Mouse (Mus musculus) embryonic fibroblast, embryonic 13.5 days (primary cell): ENCODE measurements around the gene Gsg1l. TPM values are rescaled to one million over a fixed set of nuclear protein-coding genes. Genes with fewer than 3 reads are reported as not detected.

Experiments used
- H3K27ac ChIP-seq: 2 replicates; pipeline ENCODE4 v1.5.1; 2012; ENCODE audit warnings: low read length, control low read depth, inconsistent platforms; ENCODE audit not compliant: insufficient read depth
- H3K4me1 ChIP-seq: 2 replicates; pipeline ENCODE4 v1.6.1; 2011; ENCODE audit warnings: low read length; ENCODE audit not compliant: control insufficient read depth, insufficient read depth
- H3K4me3 ChIP-seq: 2 replicates; pipeline ENCODE4 v1.5.1; 2011; ENCODE audit warnings: mild to moderate bottlenecking, control low read depth, low read length; ENCODE audit not compliant: insufficient read depth
- CTCF ChIP-seq: IDR thresholded peaks from 2 replicates; pipeline ENCODE4 v1.5.1; 2011; ENCODE audit warnings: mild to moderate bottlenecking, control low read depth, low read length, moderate library complexity, borderline replicate concordance; ENCODE audit not compliant: insufficient read depth
- POLR2A ChIP-seq: IDR thresholded peaks from 2 replicates; pipeline ENCODE4 v1.6.1; 2011; ENCODE audit warnings: low read depth, mild to moderate bottlenecking, control low read depth, low read length, moderate library complexity
- polyA plus RNA-seq: library from polyadenylated mRNA; stranded (reverse); fragments of >200 nt; gene quantifications from 2 replicates; pipeline ENCODE4 v1.2.4, GENCODE M21; 2011; ENCODE audit warnings: low read depth; ENCODE audit not compliant: missing spikeins, insufficient read length

Gsg1l gene
- polyA plus RNA-seq, 1 experiment, result not detected

- no peak for TF ChIP-seq POLR2A
- TF ChIP-seq CTCF, result no peak
- Histone ChIP-seq H3K4me1 (no peaks in the 10 kb centered on the region), H3K4me3 (no peak overlapping the region), H3K27ac (no peak overlapping the region)
Observed at GRCm38 (mm10) chr7:126038366-126039246, 43.6 kb downstream of the Gsg1l start.

- H3K4me1 ChIP-seq, result no peaks in the 10 kb centered on the region
- H3K4me3 ChIP-seq, result no peak overlapping the region
- TF ChIP-seq CTCF (no peak), POLR2A (no peak)
- H3K27ac ChIP-seq, result no peak overlapping the region
Observed at GRCm38 (mm10) chr7:126035332-126035731, 46.9 kb downstream of the Gsg1l start.

DNA sequence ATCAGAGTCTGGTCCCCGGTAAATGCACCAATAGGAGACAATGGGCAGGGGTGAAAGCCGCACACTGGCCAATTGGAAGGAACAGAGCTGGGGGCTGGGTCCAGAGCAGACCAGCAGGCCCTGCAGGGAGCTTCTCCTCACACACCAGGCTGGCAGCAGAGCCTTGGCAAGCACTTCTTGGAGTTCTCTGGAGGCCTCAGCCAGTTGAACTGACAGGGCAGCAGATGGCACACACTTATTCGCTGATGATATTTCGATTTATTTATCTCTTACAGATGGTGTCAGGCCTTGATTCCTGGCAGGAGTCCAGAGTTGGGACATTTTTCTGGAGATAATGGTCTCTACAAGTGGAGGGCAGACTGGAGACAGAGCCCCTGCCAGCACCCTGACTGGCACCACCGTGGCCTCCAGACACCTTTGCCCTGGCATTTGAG, 49.4 kb downstream of the Gsg1l start:
- Histone ChIP-seq H3K4me1 (no peaks in the 10 kb centered on the region), H3K4me3 (no peak overlapping the region), H3K27ac (no peak overlapping the region)
- TF ChIP-seq POLR2A, result no peak
- TF ChIP-seq CTCF, result no peak

- H3K4me3 ChIP-seq, result no peak overlapping the region
- no peak for TF ChIP-seq CTCF
- TF ChIP-seq POLR2A, result no peak
- H3K27ac ChIP-seq, result no peak overlapping the region
- H3K4me1 ChIP-seq, result no peaks in the 10 kb centered on the region
Observed at GRCm38 (mm10) chr7:126032365-126032755, 49.9 kb downstream of the Gsg1l start.

GRCm38 (mm10) chr7:126031598-126032364, 50.4 kb downstream of the Gsg1l start:
- Histone ChIP-seq H3K27ac (no peak overlapping the region), H3K4me1 (no peaks in the 10 kb centered on the region), H3K4me3 (no peak overlapping the region)
- TF ChIP-seq CTCF (no peak), POLR2A (no peak)

DNA sequence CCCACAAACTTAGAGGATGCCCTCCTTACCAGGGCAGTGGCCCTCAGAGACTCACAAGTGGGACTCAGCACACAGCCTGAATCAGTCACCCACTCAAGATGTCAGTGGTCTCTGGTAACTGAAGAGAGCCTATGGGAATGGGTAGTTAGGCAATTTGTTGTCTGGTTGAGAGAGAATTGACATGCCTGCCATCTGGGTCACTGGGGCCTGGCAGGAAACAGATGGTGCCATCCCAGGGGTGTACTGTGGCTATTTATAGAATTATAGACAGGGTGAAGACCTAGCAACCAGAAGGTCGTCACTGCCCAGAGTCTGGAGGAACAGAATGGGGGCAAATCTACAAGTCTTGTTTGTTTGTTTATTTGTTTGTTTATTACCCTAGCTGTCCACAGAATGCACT, 54.8 kb downstream of the Gsg1l start:
- H3K4me3 ChIP-seq, result no peak overlapping the region
- no peaks in the 10 kb centered on the region for H3K4me1 ChIP-seq
- no peak overlapping the region for H3K27ac ChIP-seq
- TF ChIP-seq POLR2A (no peak), CTCF (no peak)

DNA sequence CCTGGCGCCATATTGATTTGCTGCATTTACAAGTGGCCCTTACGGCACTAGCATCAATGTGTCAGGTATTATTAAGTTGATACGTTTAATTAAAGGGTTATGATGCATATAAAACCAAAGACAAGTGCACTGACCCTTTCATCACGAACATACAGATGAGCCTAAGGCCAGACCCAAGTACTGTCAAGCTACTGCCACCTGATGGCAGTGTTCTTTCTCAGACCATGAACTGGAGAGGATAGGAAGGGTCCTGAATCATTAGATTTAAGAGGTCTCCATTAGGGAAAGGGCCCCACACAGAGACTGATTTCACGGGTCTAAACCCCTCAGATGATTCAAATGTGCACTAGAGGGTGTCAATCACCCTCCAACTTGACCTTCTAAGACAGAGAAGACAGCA, 55.6 kb downstream of the Gsg1l start:
- TF ChIP-seq POLR2A (no peak), CTCF (no peak)
- Histone ChIP-seq H3K27ac (no peak overlapping the region), H3K4me1 (no peaks in the 10 kb centered on the region), H3K4me3 (no peak overlapping the region)

DNA sequence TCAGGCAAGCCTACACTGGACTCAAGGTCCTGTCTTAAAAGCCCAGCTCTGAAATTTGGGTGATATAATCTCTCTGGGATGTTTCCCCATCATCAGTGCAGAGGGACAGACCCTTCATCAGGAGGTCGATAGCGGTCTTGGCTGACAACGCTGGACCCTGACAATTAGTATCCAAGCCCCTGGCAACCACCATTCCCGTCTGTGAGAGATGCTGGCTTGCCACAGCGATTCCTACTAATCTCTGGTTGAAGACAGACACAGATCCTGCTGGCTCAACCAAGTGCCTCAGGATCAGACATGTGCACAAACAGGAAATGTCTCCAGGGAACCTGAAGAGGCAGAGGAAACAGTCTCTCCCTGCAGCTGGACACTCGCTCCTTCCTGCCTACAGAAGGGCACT, 62.2 kb downstream of the Gsg1l start:
- Histone ChIP-seq H3K27ac (no peak overlapping the region), H3K4me1 (no peaks in the 10 kb centered on the region), H3K4me3 (no peak overlapping the region)
- no peak for TF ChIP-seq POLR2A
- no peak for TF ChIP-seq CTCF

- TF ChIP-seq POLR2A (no peak), CTCF (no peak)
- no peak overlapping the region for H3K4me3 ChIP-seq
- H3K4me1 ChIP-seq, result no peaks in the 10 kb centered on the region
- H3K27ac ChIP-seq, result no peak overlapping the region
Observed at GRCm38 (mm10) chr7:126019321-126019720, 62.9 kb downstream of the Gsg1l start.

DNA sequence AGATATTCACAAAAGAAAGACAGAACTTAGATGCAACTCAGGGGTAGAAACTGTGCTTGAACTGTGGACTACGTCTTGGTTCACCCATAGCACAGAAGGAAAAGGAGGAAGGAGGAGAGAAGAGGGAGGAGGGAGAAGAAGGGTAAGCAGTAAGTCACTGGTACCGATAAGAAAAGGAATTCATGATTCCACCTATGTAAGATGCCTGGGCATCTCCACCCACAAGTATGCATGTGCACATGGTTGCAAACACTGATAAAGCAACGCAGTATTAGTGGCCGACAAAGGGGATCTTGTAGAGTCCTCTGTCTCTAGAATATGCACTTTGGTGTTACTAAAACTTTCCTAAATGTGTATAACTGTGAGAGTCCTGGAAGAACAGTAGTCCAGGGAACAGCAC, 64.8 kb downstream of the Gsg1l start:
- Histone ChIP-seq H3K4me1 (no peaks in the 10 kb centered on the region), H3K27ac (no peak overlapping the region), H3K4me3 (no peak overlapping the region)
- no peak for TF ChIP-seq POLR2A
- TF ChIP-seq CTCF, result no peak
